Mouse (Mus musculus) right cerebral cortex, adult 2 months (tissue): ENCODE results near the gene Pebp1.

Source experiments
- DNase-seq, 2 experiments: peaks; one replicate each; pipeline ENCODE4 v3.0.0; 2021 to 2022; ENCODE audit warnings: low spot score in 2 of 2

Gene Pebp1

DNA sequence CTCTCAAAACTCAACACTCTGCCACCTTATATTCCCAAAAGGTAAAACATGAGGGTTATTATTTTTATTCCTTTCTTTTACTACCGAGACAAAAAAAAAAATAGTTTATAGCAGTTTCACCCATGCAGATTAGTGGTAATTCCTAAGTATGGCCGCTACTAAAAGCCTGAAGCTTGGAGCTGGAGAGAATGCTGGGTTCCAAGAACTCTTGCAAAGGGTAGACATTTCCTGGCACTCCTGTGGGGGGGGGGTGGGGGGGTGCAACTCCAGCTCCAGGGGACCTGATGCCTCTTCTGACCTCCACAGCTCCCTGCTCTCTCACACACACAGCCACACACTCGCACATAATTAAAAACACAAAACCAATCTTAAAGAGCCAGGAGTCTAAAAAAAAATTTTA lies 1.1 kb downstream of the Pebp1 start:
- DNase-seq = no peak

DNA sequence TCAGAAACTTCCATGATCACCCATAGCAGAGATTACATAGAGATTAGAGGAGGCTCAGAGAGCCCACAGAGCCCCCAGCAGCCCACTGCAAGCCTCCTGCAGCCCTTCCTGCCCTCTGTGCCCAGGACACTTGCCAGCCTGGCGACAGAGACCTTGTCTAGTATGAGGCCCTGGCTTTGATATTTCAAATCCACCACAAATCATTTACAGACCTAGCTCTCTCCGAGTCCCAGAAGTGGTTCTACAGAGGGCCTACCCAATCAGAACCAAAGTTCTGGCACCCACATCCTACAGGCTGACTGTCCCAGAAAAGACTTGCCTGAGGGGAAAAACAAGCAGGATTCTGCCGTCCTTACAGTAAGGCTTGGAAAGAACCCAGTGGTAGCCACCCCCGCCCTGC lies 2.2 kb downstream of the Pebp1 start:
- no peak for DNase-seq

- DNase-seq = no peak
Observed at GRCm38 (mm10) chr5:117284682-117285081, 2.7 kb downstream of the Pebp1 start.

- DNase-seq = peak in 1 of 2 experiments; percentile 49
Observed at GRCm38 (mm10) chr5:117284029-117284428, 3.4 kb downstream of the Pebp1 start.

- no peak for DNase-seq
Observed at GRCm38 (mm10) chr5:117282360-117282759, 5.1 kb downstream of the Pebp1 start.

DNA sequence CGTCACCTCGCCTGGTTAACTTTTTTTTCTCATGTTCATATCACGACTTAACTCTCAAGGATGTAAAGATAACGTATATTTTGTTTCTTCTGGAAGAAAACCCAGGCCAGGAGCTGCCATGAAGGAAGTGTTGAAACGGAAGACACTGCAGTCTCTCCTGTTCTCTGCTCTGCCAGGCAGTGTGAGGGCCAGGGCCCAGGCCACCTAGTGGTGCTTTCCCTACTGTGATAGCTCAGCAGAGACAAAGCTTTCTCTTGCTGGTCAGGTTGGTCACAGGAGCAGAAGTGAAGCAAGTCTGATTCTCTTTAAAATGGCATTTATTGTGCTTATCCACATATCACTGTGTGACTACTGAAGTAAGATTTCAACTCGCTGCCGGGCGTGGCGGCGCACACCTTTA lies 5.9 kb downstream of the Pebp1 start:
- DNase-seq = no peak

GRCm38 (mm10) chr5:117279669-117280050 lies 7.8 kb downstream of the Pebp1 start:
- DNase-seq = no peak

DNA sequence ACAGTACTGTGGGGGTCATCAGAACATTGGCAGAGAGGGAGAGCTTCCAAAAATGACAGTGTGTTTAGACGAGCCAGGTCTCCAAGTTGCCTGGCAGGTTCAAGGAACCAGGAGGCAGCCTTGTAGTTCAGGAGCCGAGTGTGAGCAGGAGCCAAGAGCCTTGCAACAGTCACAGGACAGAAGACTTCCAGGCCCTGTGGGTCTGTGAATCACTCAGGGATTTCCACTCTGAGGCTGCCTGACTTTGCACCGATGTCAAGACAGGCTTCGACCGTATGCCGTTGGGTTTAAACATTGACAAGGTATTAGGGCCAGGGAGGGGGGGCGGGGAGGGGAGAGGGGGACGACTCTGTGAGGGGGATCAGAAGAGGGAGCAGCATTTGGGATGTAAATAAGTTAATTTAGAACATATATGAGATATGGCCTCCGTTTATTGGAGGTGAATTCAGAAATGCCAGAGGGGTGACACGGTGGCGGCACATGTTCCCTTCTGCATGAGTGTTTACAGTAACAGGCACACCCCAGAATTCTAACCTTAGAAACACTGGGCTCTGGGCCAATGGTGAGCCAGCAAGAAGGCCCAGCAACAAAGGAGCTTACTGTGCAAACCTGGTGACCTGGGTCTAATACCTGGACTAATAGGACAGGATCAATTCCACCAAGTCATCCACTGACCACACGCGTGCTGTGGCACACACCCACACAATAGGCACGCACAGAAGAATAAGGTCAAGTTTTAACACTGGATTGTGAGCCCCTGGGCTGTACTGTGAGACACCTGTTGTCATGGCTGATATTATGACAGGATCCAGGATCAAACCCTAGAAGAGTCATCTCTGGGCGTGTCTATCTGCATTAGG lies 8.4 kb downstream of the Pebp1 start:
- no peak for DNase-seq

GRCm38 (mm10) chr5:117277784-117278183 lies 9.6 kb downstream of the Pebp1 start:
- DNase-seq = no peak

- DNase-seq = no peak
Observed at GRCm38 (mm10) chr5:117274817-117275216, 12.6 kb downstream of the Pebp1 start.

DNA sequence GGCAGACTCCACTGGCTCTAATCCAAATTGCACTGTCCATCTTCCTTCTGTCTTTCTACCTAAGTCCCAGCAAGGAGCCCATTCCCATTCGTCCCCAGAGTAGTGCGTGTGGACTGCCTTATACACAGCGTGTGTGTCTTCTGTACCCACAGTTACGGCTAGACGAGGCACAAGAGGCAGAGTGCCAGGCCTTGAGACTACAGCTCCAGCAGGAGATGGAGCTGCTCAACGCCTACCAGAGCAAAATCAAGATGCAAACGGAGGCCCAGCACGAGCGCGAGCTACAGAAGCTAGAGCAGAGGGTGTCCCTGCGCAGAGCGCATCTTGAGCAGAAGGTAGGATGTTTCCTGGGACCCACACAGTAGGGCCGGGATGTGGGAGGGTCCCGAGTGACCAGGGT lies 15.5 kb downstream of the Pebp1 start:
- DNase-seq = peak; percentile 70 to 83

DNA sequence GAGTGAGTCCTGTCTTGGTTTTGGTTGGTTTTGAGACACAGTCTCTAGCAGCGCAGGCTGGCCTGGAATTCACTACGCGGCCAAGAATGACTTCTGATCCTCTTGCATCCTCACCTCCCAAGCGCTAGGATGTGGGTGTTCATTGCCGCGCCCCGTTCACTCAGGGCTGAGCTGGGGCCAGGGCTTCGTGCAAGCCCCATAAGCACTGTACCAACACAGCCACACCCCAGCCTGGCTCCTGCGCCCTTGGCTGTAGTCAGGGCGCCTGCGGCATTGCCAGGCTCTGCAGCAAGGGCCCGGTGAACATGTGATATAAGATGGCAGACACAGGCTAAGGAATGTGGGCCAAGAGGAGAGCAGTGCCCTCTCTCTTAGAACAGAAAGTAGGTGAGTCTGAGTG lies 18.0 kb downstream of the Pebp1 start:
- no peak for DNase-seq

DNA sequence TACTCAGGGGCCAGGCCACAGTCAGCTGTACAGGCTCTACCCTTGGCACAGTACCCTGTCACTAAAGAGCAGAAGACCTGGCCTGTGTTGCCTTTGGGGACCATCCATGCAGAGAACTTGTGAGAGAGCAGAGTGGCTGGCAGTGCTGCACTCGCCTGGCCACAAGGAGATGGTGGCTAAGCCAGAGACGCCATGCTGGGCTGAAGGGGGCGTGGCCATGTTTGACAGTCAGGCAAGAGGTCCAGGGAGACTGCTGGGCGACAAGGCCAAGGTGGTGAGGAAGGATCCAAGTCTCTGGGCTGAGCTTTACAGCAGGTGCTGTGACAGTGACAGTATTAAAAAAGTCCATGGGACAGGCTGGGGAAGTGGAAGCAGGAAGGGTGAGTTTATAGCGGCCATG lies 18.7 kb downstream of the Pebp1 start:
- DNase-seq = no peak

DNA sequence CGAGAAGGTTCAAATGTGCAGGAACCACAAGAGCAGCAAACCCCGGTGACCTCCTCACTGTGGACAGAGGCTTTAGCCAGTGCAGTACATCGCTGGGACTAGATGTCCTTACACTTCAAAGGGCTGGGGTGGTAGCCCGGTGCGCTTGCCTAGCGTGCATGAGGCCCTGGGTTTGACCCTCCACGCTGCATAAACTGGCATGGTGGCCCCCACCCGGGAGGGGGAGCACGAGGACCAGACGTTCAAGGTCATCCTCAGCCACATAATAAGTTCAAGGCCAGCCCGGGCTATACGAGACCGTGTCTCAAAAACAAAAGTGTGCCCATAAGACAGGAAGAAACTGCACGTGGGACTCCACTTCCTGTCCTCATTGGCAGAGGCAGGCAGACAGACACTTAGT lies 19.5 kb downstream of the Pebp1 start:
- DNase-seq = no peak

- DNase-seq = no peak
Observed at GRCm38 (mm10) chr5:117264701-117265100, 22.7 kb downstream of the Pebp1 start.

DNA sequence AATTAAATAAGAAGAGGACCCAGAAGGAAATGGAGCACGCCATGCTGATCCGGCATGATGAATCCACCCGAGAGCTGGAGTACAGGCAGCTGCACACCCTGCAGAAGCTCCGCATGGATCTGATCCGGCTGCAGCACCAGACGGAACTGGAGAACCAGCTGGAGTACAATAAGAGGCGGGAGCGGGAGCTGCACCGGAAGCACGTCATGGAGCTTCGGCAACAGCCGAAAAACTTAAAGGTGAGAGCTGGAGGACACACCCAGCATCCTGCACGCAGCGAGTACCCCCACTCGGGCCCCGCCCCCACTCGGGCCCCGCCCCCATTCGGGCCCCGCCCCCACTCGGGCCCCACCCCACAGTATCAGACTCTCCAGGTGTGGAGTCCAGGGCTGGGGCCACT lies 23.9 kb downstream of the Pebp1 start:
- no peak for DNase-seq

GRCm38 (mm10) chr5:117258276-117258675 lies 29.1 kb downstream of the Pebp1 start:
- no peak for DNase-seq

- no peak for DNase-seq
Observed at GRCm38 (mm10) chr5:117251763-117252162, 35.7 kb downstream of the Pebp1 start.

DNA sequence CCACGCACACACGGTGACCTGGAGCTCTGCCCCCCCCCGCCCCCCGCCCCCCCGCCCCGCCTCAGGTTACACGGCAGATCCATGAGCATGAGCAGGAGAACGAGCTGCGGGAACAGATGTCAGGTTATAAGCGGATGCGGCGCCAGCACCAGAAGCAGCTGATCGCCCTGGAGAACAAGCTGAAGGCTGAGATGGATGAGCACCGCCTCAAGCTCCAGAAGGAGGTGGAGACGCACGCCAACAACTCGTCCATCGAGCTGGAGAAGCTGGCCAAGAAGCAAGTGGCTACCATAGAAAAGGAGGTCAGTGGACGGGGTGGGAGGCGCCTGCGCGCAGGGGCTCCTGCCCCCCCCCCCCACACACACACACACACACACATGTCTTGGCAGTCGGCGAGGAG lies 36.6 kb downstream of the Pebp1 start:
- peak in 1 of 2 experiments; percentile 43 for DNase-seq

DNA sequence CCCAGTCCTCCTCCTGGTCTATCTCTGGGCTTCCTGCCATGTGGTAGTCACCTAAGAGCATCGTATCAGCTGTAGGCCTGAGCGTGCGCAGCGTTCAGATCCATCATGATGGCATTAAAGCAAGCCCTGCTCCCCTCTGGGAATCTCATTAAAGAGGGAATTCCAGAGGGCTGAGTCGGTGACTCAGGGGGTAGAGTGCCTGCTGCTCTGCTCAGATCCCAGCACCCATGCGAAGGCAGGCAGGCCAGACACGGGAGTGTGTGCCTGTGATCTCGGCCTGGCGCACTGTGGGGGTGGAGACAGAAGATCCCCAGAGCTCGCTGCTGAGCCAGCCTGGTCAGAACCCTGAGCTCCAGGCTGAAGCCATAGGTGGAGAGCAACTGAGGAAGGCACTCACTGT lies 39.1 kb downstream of the Pebp1 start:
- no peak for DNase-seq

- DNase-seq = no peak
Observed at GRCm38 (mm10) chr5:117245170-117245569, 42.3 kb downstream of the Pebp1 start.

GRCm38 (mm10) chr5:117242671-117243478 lies 44.5 kb downstream of the Pebp1 start:
- peak; percentile 49 to 53 for DNase-seq

- peak; percentile 58 to 62 for DNase-seq
Observed at GRCm38 (mm10) chr5:117241935-117242531, 45.4 kb downstream of the Pebp1 start.
